ENCODE assay signal across 19 mouse cellular contexts in genomic region chr7:126375012-126375411, GRCm38 (mm10). TPM values are rescaled to one million over a fixed set of nuclear protein-coding genes. Genes with fewer than 3 reads are reported as not detected.
DNase-seq lines count a peak whose midpoint lies in the region; ATAC-seq and TF ChIP-seq lines count a peak whose summit lies in the region.
"Had no signal": no experiment of that assay in that cellular context is flagged by ENCODE, and none has a peak within 500 bp of the region (broad histone marks: within the 10 kb centered on the region; RNA-seq: fewer than 3 reads in every experiment).

No protein-coding gene starts in this region.

- H3K4me2 ChIP-seq in hindbrain, embryonic 13.5 days, result no peak overlapping the region
- no peak overlapping the region for H3K4me2 ChIP-seq in hindbrain, embryonic 14.5 days (replicated peaks)
- H3K4me2 ChIP-seq in lung, embryonic 14.5 days, result no peak overlapping the region
- H3K4me2 ChIP-seq: embryonic facial prominence, embryonic 12.5 days; hindbrain, embryonic 15.5 days had no signal

- peaks cover 30% of the 10 kb centered on the region for H3K4me1 ChIP-seq in hindbrain, embryonic 13.5 days (replicated peaks)
- H3K4me1 ChIP-seq in hindbrain, embryonic 14.5 days (replicated peaks; ENCODE audit: control insufficient read depth, insufficient read depth, low read length), result peaks cover 13% of the 10 kb centered on the region
- H3K4me1 ChIP-seq in lung, embryonic 14.5 days (ENCODE audit: insufficient read depth), result no peaks in the 10 kb centered on the region
- H3K4me1 ChIP-seq in lung, adult 2 months (ENCODE audit: control insufficient read depth, insufficient read depth, low read length), result peaks cover 8% of the 10 kb centered on the region; the same call in 1 of the 2 replicates
- H3K4me1 ChIP-seq in embryonic facial prominence, embryonic 10.5 days, result peaks cover 17% of the 10 kb centered on the region

- peaks cover 50% of the 10 kb centered on the region for H3K36me3 ChIP-seq in hindbrain, embryonic 13.5 days
- H3K36me3 ChIP-seq in hindbrain, embryonic 14.5 days (replicated peaks; ENCODE audit: control insufficient read depth, insufficient read depth), result peaks cover 44% of the 10 kb centered on the region
- peaks cover 36% of the 10 kb centered on the region for H3K36me3 ChIP-seq in lung, embryonic 14.5 days (ENCODE audit: insufficient read depth)
- H3K36me3 ChIP-seq in embryonic facial prominence, embryonic 10.5 days (replicated peaks), result peaks cover 50% of the 10 kb centered on the region

- H3K4me3 ChIP-seq in hindbrain, embryonic 13.5 days, result no peak overlapping the region
- H3K4me3 ChIP-seq in hindbrain, embryonic 14.5 days (replicated peaks; ENCODE audit: low read length), result no peak overlapping the region
- H3K4me3 ChIP-seq in lung, embryonic 14.5 days (ENCODE audit: low read depth, low read length), result no peak overlapping the region
- no peak overlapping the region for H3K4me3 ChIP-seq in lung, adult 2 months (replicated peaks; ENCODE audit: extremely low read depth, low read depth, low read length)
- H3K4me3 ChIP-seq in embryonic facial prominence, embryonic 10.5 days, result no peak overlapping the region
- H3K4me3 ChIP-seq: embryonic facial prominence, embryonic 12.5 days; heart, embryonic 15.5 days; hindbrain, embryonic 15.5 days had no signal

- 78% methylated on average over 5 of the region's 5 CpGs for WGBS in hindbrain, embryonic 13.5 days
- 78% methylated on average over 5 of the region's 5 CpGs for WGBS in hindbrain, embryonic 14.5 days
- 63% methylated on average over 5 of the region's 5 CpGs for WGBS in lung, embryonic 14.5 days
- 67% methylated on average over 5 of the region's 5 CpGs for WGBS in lung, adult 2 months
- WGBS in embryonic facial prominence, embryonic 10.5 days, result 76% methylated on average over 5 of the region's 5 CpGs

- H3K27me3 ChIP-seq in hindbrain, embryonic 13.5 days, result no peaks in the 10 kb centered on the region
- H3K27me3 ChIP-seq in hindbrain, embryonic 14.5 days (ENCODE audit: control insufficient read depth, insufficient read depth, low read length), result no peaks in the 10 kb centered on the region
- no peaks in the 10 kb centered on the region for H3K27me3 ChIP-seq in lung, embryonic 14.5 days (ENCODE audit: insufficient read depth, low read length)
- H3K27me3 ChIP-seq in embryonic facial prominence, embryonic 10.5 days (replicated peaks; ENCODE audit: low read depth, poor library complexity, severe bottlenecking), result no peaks in the 10 kb centered on the region
- H3K27me3 ChIP-seq: embryonic facial prominence, embryonic 12.5 days; hindbrain, embryonic 15.5 days had no signal

- no peaks in the 10 kb centered on the region for H3K9me3 ChIP-seq in hindbrain, embryonic 13.5 days
- no peaks in the 10 kb centered on the region for H3K9me3 ChIP-seq in hindbrain, embryonic 14.5 days (ENCODE audit: control insufficient read depth, low read length)
- no peaks in the 10 kb centered on the region for H3K9me3 ChIP-seq in lung, embryonic 14.5 days (ENCODE audit: low read depth, low read length)
- no peaks in the 10 kb centered on the region for H3K9me3 ChIP-seq in embryonic facial prominence, embryonic 10.5 days
- H3K9me3 ChIP-seq: embryonic facial prominence, embryonic 12.5 days; heart, embryonic 15.5 days; hindbrain, embryonic 15.5 days had no signal

- 0 out of 2 replicates have a peak overlapping the region, but pooled peaks have one; percentile 19 for H3K9ac ChIP-seq in hindbrain, embryonic 13.5 days
- H3K9ac ChIP-seq in hindbrain, embryonic 14.5 days, result no peak overlapping the region
- H3K9ac ChIP-seq in lung, embryonic 14.5 days, result no peak overlapping the region
- H3K9ac ChIP-seq: embryonic facial prominence, embryonic 12.5 days; heart, embryonic 15.5 days; hindbrain, embryonic 15.5 days had no signal

- no peak for ATAC-seq in hindbrain, embryonic 13.5 days (ENCODE audit: low FRiP score)
- no peak for ATAC-seq in hindbrain, embryonic 14.5 days (ENCODE audit: low FRiP score)
- no peak for ATAC-seq in lung, embryonic 14.5 days (ENCODE audit: insufficient read depth)
- ATAC-seq: midbrain, embryonic 16.5 days had no signal

- intact Hi-C loops in heart, postnatal 10 days (cut with DNase I), result no loop called here

- DNase-seq in hindbrain, embryonic 14.5 days (ENCODE audit: low spot score), result no peak
- no peak for DNase-seq in lung, embryonic 14.5 days
- no peak for DNase-seq in lung, adult 2 months
- peak; percentile 49 for DNase-seq in ES-CJ7 (ENCODE audit: low read depth, low spot score)
- DNase-seq in embryonic facial prominence, embryonic 10.5 days (ENCODE audit: low spot score), result peak; percentile 7
- DNase-seq in gastrocnemius, adult 8-10 months (ENCODE audit: low spot score in 2 of 2), result no peak
- DNase-seq in heart, postnatal 10 days, result no peak
- DNase-seq: cerebellum, adult 11 months; cerebellum, postnatal 36 days; kidney, adult 9 months; right cerebral cortex, postnatal 25 days had no signal

- no peak for TF ChIP-seq POLR2A in lung, adult 2 months (IDR thresholded peaks at IDR 0.05; ENCODE audit: borderline replicate concordance, extremely low read depth, low read depth, low read length)

- H3K27ac ChIP-seq in hindbrain, embryonic 13.5 days, result no peak overlapping the region
- no peak overlapping the region for H3K27ac ChIP-seq in hindbrain, embryonic 14.5 days
- H3K27ac ChIP-seq in lung, embryonic 14.5 days (ENCODE audit: low read depth), result no peak overlapping the region
- H3K27ac ChIP-seq in embryonic facial prominence, embryonic 10.5 days (replicated peaks), result no peak overlapping the region
- H3K27ac ChIP-seq: embryonic facial prominence, embryonic 12.5 days; heart, embryonic 15.5 days; hindbrain, embryonic 15.5 days had no signal

- TF ChIP-seq CTCF in lung, embryonic 14.5 days (IDR thresholded peaks at IDR 0.05; ENCODE audit: low read depth), result peak; percentile 15; the same call in 1 of the 2 replicates
- no peak for TF ChIP-seq CTCF in lung, adult 2 months (IDR thresholded peaks at IDR 0.05; ENCODE audit: insufficient read depth, low read length)

RNA-seq across cellular contexts. Expression of gene Spns1, which starts 2.2 kb away (rescaled TPM):
- 77.5 and 79.9 TPM in 2 replicates for polyA plus RNA-seq in hindbrain, embryonic 13.5 days (2015; fragmentation: Nextera tagmentation; extraction: Ambion mirVana)
- polyA plus RNA-seq in hindbrain, embryonic 14.5 days (2014; fragmentation: Nextera tagmentation; extraction: Ambion mirVana), result 64.5 and 67.9 TPM in 2 replicates
- polyA plus RNA-seq in lung, embryonic 14.5 days (2014; fragmentation: Nextera tagmentation; extraction: Ambion mirVana), result 41.7 and 46.0 TPM in 2 replicates
- 246 and 274 TPM in 2 replicates for polyA plus RNA-seq in lung, adult 2 months (2012; rRNA removed)
- 63.6 and 66.9 TPM in 2 replicates for polyA plus RNA-seq in embryonic facial prominence, embryonic 10.5 days (2016; fragmentation: Nextera tagmentation; extraction: Ambion mirVana)
- total RNA-seq in gastrocnemius, adult 8-10 months (2022), result 10 to 100 TPM; 22.7 to 23.9 (median 22.8) TPM
- 10 to 100 TPM; 34.8 to 41.2 TPM for total RNA-seq in heart, postnatal 10 days (2021)

RNA-seq across cellular contexts. Expression of gene Lat, which starts 5.6 kb away (rescaled TPM):
- 1.3 and 1.9 TPM in 2 replicates for polyA plus RNA-seq in hindbrain, embryonic 13.5 days (2015; fragmentation: Nextera tagmentation; extraction: Ambion mirVana)
- 0.77 and 0.78 TPM in 2 replicates for polyA plus RNA-seq in hindbrain, embryonic 14.5 days (2014; fragmentation: Nextera tagmentation; extraction: Ambion mirVana)
- 1.7 and 2.8 TPM in 2 replicates for polyA plus RNA-seq in lung, embryonic 14.5 days (2014; fragmentation: Nextera tagmentation; extraction: Ambion mirVana)
- polyA plus RNA-seq in lung, adult 2 months (2012; rRNA removed), result 16.3 and 17.4 TPM in 2 replicates
- polyA plus RNA-seq in embryonic facial prominence, embryonic 10.5 days (2016; fragmentation: Nextera tagmentation; extraction: Ambion mirVana), result 2.9 and 3.3 TPM in 2 replicates
- total RNA-seq in gastrocnemius, adult 8-10 months (2022), result under 1 TPM in 1 of 4 experiments, not detected in 3; 0.43 TPM
- 1 to 10 TPM in 1 of 2 experiments, under 1 TPM in 1; 0.84 to 1.6 TPM for total RNA-seq in heart, postnatal 10 days (2021)

RNA-seq across cellular contexts. Expression of gene Nfatc2ip, which starts 21.5 kb away (rescaled TPM):
- polyA plus RNA-seq in hindbrain, embryonic 13.5 days (2015; fragmentation: Nextera tagmentation; extraction: Ambion mirVana), result 3.1 and 3.2 TPM in 2 replicates
- polyA plus RNA-seq in hindbrain, embryonic 14.5 days (2014; fragmentation: Nextera tagmentation; extraction: Ambion mirVana), result 3.9 and 4.0 TPM in 2 replicates
- polyA plus RNA-seq in lung, embryonic 14.5 days (2014; fragmentation: Nextera tagmentation; extraction: Ambion mirVana), result 3.6 and 4.3 TPM in 2 replicates
- 6.0 and 6.5 TPM in 2 replicates for polyA plus RNA-seq in lung, adult 2 months (2012; rRNA removed)
- polyA plus RNA-seq in embryonic facial prominence, embryonic 10.5 days (2016; fragmentation: Nextera tagmentation; extraction: Ambion mirVana), result 2.5 and 2.9 TPM in 2 replicates
- 1 to 10 TPM; 2.1 to 4.3 (median 3.0) TPM for total RNA-seq in gastrocnemius, adult 8-10 months (2022)
- 1 to 10 TPM; 6.1 to 7.0 TPM for total RNA-seq in heart, postnatal 10 days (2021)

RNA-seq across cellular contexts. Expression of gene Cd19, which starts 39.7 kb away (rescaled TPM):
- polyA plus RNA-seq in hindbrain, embryonic 13.5 days (2015; fragmentation: Nextera tagmentation; extraction: Ambion mirVana), result 0.06 TPM in 1 of 2 replicates, not detected in the other
- polyA plus RNA-seq in hindbrain, embryonic 14.5 days (2014; fragmentation: Nextera tagmentation; extraction: Ambion mirVana), result not detected in 2 replicates
- not detected in 2 replicates for polyA plus RNA-seq in lung, embryonic 14.5 days (2014; fragmentation: Nextera tagmentation; extraction: Ambion mirVana)
- polyA plus RNA-seq in lung, adult 2 months (2012; rRNA removed), result 11.0 and 20.6 TPM in 2 replicates
- not detected in 2 replicates for polyA plus RNA-seq in embryonic facial prominence, embryonic 10.5 days (2016; fragmentation: Nextera tagmentation; extraction: Ambion mirVana)
- total RNA-seq in gastrocnemius, adult 8-10 months (2022), result not detected
- total RNA-seq in heart, postnatal 10 days (2021), result 1 to 10 TPM in 1 of 2 experiments, under 1 TPM in 1; 0.50 to 1.2 TPM
- total RNA-seq: layer of hippocampus, adult 18-20 months; left cerebral cortex, adult 8-10 months had no signal
- polyA plus RNA-seq: embryonic facial prominence, embryonic 12.5 days; heart, embryonic 15.5 days; midbrain, embryonic 16.5 days; neural tube, embryonic 11.5 days had no signal

RNA-seq across cellular contexts. Expression of gene Rabep2, which starts 53.5 kb away (rescaled TPM):
- polyA plus RNA-seq in hindbrain, embryonic 13.5 days (2015; fragmentation: Nextera tagmentation; extraction: Ambion mirVana), result 24.3 and 26.8 TPM in 2 replicates
- polyA plus RNA-seq in hindbrain, embryonic 14.5 days (2014; fragmentation: Nextera tagmentation; extraction: Ambion mirVana), result 18.9 and 20.2 TPM in 2 replicates
- 33.8 and 34.5 TPM in 2 replicates for polyA plus RNA-seq in lung, embryonic 14.5 days (2014; fragmentation: Nextera tagmentation; extraction: Ambion mirVana)
- 31.4 and 33.2 TPM in 2 replicates for polyA plus RNA-seq in lung, adult 2 months (2012; rRNA removed)
- 33.7 and 34.6 TPM in 2 replicates for polyA plus RNA-seq in embryonic facial prominence, embryonic 10.5 days (2016; fragmentation: Nextera tagmentation; extraction: Ambion mirVana)
- total RNA-seq in gastrocnemius, adult 8-10 months (2022), result 10 to 100 TPM; 10.5 to 19.2 (median 15.1) TPM
- 10 to 100 TPM; 10.9 to 12.5 TPM for total RNA-seq in heart, postnatal 10 days (2021)

Comparison
In these comparisons a context has a peak if more than half of its experiments do, and no peak if none do; other contexts are left out.
1. DNase-seq: peak in ES-CJ7 (single experiment) and embryonic facial prominence, embryonic 10.5 days (single experiment); none in hindbrain, embryonic 14.5 days (single experiment), lung, embryonic 14.5 days (single experiment), lung, adult 2 months (single experiment), gastrocnemius, adult 8-10 months (0 of 2) and heart, postnatal 10 days (0 of 2).